Mouse (Mus musculus) thymus, postnatal 36 days (tissue): ENCODE data around the gene Coro7.

Experiments used
- DNase-seq, 2 experiments: peaks; one replicate each; pipeline ENCODE4 v3.0.0; 2022; ENCODE audit warnings: mixed read lengths in 2 of 2

The Coro7 gene

DNA sequence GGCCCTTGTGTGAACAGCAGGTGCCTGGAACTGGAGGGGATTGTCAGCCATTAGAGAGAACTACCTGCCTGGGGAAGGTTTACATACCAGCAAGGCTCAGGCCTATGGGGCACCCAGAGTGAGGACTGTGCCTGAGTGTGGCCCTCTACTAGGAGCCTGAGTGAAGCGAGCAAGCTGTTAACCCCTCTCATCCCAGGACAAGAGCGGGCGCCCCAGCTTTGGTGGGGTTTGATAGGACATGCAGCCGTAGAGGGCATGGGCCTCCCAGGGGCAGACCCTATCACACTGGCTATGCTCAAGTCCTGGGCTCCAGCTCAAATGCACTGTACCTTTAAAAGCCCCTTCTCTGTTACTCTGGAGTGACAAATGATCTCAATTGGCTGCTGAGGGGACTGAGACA lies 32.7 kb downstream of the Coro7 start:
- no peak for DNase-seq

DNA sequence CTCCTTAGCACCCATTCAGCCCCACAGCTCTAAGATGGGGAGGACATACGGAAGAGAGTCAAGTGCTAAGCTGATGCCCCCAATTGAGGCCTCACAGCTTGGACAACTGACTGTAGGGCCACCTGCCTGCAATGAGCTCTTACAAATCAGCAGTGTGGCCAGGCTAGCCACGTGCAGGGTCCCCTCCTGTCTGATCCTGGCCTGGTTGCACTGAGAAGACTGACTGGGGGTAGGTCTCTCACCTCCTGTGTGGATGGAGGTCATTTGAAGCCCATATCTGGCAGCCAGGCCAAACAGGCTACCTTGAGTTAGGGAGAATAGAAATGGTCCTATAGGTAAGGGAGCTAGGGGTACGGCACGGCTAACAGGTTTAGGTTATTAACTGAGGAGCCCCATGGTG lies 33.7 kb downstream of the Coro7 start:
- DNase-seq: no peak

DNA sequence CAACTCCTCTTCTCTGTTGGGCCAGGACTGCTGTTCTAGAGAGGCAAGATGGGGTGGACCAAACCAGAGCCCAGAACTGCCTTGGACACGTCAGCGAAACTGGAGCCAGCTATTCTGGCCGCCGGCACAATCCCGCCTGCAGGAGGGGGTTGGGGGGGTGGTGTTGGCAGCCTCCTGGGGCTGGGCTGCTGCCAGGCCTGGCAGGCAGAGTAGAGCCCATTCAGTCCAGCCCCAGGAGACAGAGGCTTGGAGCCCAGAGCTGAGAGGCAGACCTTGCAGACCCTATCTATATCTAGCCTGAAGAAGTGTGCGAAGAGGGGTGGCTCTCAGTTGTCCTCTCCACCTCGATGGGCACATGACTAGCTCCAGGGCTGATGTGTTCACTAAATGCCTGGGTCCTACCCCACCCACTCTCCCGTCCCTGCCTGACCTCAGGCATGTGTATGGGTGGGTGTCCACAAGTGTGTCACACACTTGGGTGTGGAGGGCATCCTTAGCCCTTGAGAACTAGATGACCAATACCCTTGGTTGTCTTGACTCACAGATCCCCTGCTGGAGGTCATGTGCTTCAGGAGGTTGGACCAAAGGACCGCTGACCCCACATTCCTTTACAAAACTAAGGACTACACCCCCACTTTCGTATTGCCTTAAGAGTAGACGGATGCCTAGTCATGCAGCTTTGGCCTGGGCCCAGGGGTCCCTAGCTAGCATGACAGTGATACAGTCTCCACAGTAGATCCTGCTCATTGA lies 35.7 kb downstream of the Coro7 start:
- no peak for DNase-seq

DNA sequence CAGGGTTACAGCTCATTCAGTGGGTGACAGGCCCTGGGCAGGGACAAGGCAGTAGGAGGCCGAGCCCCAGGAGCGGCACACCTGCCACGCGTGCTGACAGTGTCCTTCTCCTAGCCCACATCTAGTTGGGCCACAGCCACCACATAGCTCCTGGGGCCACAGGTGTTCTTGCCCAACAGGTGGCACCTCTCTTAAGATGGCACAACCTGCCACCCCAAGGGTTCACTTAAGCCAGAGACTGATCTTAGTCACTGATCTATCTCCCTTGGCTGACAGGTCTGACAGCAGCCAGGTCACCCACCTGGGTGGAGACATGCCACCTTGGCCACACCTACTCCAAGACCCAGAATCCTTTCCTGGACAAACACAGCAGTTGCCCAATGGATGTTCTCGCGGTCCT lies 36.6 kb downstream of the Coro7 start:
- DNase-seq: no peak

DNA sequence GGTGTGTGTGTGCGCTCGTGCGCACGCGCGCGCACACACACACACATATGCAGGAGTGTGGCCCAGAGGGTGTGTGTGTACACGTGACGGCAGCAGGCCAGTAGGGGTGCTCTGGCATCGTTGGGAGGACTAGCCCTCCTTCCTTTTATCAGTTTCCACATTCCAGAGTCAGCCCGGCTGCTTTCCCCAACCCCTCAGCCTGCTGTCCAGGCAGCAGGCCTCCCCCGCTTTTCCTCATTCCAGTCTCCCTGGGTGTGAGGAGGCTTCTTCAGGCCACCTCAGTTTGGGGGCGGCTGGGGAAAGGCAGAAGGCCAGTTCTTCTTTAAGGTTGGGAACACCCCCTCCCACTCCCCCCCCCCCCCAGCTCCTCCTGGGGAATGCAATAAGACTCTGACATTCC lies 37.4 kb downstream of the Coro7 start:
- no peak for DNase-seq

DNA sequence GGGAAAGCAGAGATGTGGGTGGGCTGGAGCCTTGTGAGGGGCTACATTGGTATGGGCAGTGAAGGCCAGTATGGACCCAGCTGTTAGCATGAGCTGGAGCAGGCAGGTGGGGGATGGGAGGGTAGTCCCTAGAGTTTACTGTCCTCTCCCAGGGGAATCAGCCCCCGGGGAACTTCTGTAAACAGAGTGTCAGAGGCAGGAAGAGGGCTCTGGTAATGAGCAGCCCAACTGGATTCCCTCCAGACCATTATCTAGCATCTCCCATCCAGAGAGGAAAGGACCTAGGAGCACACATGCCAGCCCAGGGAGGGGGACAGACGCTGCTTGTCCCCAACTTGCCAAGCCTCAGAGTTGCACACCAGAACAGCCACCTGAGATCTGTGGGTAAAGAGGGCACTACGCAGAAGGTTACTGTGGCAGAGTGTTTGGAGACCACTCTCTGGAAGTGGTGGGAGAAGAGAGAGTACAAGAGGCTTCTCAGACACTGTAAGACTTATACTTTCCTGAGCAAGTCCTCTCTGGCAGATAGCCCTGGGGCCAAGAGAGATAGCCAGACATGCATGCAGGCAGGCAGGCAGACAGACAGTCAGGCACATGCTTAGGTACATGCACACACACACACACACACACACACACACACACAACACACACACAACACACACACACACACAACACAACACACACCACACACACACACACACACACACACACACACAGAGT lies 38.3 kb downstream of the Coro7 start:
- DNase-seq: no peak

DNA sequence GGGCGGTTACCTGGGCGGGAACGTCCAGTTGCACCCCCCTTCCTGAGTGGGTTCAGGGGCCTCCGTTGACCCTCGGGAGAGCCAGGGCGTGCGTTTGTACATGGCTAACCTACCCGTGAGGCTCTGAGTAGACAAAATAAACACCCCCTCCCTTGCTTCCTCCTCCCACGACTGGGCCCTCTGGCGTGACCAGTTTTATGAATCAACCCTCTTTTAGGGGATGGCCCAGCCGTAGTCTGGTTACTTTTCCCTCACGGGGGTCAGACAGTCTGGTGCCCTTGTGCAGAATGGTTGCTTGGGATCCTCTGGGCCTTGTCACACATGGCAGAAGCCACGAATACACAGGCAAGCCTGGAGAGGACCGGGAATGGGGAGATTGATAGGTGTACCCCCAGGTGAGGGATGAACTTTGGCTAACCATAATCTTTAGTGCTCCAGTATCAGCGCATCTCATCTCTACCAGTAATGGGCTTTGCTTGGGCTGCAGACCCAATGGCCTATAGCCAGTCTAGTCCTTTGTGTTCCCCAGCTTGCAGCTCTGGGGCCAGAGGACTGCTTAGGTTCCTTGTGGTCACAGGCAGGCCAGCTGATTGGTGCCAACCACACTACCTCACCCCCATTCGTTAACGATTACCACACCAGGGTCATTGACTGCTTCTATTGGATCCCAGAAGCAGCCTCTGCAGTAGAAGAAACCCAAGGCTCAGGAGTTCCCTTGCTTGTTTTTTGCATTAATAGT lies 39.1 kb downstream of the Coro7 start:
- no peak for DNase-seq

DNA sequence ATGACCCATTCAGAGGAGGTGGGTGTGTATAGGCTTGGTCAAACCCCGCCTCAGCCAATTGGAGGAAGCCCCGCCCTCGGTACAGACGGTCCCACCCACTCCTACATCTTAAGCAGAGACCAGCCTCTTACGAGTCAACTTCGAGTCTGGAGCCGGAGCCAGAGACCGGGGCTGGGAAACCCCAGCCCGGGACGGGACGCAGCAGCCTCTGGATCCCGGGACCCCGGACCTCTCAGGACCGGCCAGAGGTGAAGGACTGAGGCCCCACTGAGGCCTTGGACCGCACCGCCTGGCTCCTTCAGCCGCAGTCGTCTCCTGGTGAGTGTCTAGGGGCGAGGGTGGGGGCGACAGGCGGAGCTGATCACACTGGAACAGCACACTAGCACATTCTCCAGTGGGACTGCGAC lies 39.7 kb downstream of the Coro7 start, which contains the start of the genes Vasn and Dnaja3:
Gene Vasn (plus strand): TSS at position 111 of the 407 bp plus-strand sequence.
Gene Dnaja3 (plus strand): TSS at position 159 of the 407 bp plus-strand sequence.
- no peak for DNase-seq

DNA sequence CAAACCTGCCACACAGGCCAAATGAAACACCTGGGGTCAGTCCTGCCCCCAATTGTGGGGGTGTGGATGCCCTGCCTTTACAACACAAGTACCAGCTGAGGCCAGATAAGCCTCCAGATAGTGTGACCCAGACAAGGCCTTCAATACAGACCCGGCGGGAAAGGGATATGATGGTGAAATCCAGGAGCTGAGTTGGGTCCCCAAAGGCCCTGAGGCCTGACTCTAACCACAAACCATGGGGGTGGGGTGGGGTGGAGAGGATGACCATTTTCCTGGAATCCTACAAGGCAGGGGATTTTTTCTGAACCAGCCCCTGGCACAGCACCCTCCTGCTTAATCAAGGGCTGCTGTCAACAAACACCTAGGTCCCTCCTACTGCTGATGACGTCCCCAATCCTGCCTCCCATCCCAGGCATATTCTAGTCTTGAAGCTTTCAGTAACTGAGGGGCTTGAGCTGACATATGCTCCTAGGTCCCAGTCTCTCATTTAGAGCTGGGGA lies 40.6 kb downstream of the Coro7 start:
- no peak for DNase-seq

DNA sequence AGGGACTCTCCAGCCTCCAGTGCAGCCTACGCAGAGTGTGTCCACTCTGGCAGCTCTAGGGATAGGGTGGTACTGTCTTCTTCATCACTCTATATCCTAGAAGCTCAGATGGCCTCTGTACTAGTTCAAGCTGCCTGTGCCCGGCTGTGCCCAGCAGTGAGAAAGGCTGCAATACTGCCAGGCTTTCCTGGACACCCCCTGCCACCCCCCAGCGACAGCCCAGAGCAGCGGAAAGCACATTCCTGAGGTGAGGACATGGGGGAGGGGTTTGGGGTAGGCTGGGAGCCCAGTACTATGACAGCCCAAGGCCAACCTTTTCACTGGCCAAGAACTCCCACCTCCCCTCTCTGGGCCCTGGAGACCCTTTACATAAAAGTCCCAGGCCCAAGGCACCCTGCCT lies 43.8 kb downstream of the Coro7 start:
- no peak for DNase-seq

DNA sequence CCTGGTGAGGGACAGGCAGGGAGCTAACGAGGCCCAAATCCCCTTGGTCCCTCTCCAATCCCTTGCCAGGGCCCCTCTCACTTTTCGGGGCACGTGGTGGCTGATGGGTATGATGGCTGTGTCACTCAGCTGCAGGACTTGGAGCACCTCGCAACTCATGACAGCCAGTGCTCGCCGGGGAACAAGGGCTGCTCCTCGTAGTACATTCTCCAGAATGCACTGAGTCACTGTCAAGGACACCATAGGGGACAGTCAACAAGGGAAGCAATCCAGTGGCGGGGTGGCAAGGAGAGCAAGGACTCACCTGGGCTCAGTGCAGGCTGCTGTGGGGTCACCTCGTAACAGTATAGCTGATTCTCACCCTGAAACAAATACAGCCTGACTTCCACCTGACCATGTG lies 44.9 kb downstream of the Coro7 start:
- DNase-seq: no peak

DNA sequence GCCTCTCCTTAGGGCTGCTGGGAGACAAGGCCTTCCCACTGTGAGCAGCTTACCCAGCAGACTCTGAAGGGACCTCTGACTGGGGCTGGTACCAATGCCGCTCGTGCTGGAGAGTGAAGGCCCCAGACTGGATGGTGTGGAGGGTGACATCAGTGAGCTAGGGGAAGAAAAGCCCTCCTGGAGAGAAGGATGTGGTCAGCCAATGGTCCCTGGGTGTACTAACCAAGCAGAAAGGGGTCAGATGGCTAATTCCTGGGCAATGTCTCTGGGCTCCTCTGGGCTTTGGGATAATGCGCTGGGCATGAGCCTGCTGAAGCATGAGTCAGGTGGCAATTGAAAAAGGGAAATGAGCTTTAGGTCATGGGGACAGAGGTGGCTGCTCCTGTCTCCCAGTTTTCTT lies 45.9 kb downstream of the Coro7 start:
- DNase-seq: no peak

DNA sequence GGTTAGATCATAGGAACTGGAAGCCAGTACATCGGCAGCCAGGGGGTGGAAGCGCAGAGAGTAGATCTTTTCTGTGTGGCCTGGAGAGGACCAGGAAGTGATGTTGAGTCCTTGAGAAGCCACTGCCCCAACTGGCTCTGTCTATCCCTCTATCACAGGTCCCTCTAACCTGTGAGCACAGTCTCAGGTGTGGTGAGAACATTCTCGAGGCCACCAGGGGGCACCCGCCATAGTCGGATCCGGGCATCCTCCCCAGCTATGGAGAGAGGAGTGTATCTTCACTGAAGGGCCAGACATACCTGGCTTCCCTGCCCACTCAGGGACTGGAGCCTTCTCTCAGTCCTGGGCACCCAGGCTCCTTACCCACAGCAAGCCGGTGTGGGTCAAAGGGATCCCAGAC lies 47.5 kb downstream of the Coro7 start:
- no peak for DNase-seq

DNA sequence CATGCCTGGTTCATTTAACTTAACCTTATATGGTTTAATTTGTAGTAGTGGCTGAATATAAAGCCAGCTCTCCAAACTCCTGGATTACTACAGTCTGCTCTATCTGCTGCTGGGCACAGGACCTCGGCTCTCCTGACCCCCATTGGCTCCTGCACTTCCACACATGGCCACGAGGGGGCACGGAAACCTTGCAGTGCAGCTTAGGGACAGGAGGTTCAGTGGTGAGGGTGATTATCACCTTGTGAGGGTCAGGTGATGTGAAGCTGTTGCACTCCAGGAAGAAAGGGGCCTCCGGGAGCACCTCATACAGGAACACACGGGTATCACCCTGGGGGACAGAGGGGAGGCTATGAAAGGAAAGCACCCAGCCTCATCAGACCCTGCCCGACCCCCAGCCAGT lies 49.6 kb downstream of the Coro7 start:
- DNase-seq: peak; percentile 77 to 79

DNA sequence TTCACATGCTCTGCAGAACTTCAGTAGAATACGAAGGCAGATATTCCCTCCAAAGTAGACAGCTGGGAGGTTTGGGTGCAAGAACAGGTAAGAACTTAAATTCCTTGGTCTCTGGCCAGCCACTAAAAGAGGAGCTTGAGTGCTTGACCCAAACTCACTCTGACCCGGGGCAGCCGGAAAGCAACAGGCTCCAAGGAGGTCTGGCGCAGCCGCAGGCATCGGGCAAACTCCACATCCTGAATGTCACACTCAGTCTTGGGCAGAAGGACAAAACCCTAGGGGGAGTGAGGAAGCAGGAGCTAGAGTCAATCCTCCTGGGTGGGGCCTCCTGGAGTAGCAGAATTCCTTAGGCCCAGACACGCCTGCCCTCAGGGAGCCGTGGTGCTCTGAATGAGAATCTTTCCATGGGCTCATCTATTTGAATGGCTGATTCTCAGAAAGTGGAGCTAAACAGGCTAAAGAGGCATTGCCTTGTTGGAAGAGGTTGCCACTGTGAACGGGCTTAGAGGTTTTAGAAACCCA lies 50.6 kb downstream of the Coro7 start:
- no peak for DNase-seq

DNA sequence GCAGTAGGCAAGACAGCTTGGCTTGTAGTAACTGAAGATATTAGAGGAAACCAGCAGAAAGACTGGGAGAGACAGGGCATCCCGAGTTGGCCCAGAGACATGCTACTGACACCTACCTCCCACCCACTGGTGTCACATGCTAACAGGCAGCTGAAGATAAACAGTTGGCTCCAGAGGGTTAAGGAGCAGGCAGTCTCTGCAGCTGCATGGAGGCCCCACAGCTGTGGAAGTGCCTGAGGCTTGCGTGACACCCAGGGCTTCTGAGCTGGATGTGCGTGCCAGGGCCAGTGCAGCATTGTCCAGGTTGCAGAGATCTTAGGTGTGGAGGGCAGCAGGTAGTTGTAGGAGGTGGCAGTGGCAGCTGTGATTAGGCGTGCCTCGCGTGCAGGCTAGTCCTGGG lies 52.5 kb downstream of the Coro7 start:
- DNase-seq: no peak

DNA sequence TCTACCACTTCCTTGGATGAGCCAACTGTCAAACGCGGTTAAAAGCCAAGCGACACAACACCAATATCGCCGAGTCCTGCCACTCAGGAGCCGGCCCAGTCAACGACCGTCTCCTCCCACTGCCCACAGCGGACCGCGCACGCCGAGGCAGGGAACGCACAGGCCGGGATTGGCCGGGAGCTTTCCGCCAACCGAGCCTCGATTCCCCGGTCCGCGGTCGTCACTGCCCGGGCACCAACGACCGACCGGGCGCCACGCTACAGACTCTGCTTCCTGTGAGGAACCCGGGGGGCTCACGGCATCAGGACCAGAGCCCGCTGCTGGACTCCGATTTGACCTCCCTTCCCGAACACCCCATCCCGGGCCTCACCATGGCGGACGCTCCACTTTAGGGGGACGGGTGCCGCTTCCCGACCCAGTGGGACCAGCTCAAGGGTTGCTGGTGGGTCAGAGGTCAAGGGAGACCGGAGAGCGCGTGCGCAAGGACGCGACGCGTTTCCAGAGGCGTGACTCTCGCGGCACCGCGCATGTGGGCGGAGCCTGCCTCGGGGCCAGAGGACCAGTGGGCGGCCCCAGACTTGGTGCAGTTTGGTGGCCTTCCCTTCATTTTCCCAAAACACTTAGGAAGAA lies 55.0 kb downstream of the Coro7 start, which contains the start of gene Pam16:
Gene Pam16 (minus strand): TSS at position 508 of the 630 bp plus-strand sequence.
- peak; percentile 87 to 90 for DNase-seq

DNA sequence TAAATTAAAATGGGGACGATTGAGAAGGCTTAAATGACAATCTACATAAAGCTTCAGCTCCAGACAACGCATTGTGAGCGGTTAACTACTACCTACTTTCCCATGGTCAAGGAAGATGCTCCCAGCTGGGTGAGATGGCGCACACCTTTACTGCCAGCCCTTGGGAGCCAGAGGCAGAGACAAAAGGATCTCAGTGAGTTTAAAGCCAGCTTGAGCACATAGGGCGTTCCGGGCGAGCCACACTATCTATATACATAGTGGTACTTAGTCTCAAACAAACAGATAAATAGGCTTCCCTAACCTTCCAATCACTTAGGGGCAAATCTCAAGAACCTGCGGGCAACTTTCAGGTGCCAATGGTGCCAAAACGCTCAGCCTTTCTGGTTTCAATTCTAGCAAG lies 55.5 kb downstream of the Coro7 start:
- no peak for DNase-seq

DNA sequence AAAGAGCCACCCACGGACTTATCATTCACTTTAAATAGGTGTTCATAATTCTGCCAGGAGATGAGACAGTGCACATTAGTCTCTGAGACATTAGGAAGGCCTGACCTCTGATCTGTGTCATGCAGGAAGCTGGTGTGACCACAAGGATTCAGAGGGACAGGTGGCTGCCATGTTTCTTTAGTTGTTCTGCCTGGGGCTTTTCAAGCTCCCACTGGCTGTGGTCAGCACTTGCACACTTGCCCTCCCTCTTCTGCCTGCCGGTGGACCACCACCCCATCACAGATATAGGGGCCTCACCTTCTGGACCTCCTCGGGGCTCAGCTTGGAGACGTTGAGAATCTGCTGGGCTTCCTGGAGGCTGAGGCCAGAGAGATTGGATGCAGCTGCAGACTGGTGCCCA lies 62.7 kb downstream of the Coro7 start:
- no peak for DNase-seq

DNA sequence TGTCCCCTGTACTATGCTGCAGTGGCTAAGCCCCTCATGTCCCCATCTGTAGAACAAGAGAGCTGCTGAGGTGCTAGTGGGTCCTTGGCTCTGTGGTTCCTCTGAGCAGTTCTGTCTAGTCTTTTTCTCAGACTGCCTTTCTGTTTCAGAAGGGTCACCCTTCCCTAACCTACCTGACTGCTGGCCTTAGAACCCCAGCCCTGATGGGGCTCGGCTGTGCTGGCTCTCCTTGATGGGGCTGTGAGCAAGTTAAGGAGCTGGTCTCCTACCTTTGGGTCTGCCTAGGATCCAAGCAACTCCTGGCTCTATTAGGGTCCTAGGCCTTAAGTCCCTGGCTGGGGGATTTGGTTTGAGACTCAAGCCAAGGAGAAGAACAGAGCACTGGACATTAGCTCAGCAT lies 64.3 kb downstream of the Coro7 start:
- DNase-seq: no peak

DNA sequence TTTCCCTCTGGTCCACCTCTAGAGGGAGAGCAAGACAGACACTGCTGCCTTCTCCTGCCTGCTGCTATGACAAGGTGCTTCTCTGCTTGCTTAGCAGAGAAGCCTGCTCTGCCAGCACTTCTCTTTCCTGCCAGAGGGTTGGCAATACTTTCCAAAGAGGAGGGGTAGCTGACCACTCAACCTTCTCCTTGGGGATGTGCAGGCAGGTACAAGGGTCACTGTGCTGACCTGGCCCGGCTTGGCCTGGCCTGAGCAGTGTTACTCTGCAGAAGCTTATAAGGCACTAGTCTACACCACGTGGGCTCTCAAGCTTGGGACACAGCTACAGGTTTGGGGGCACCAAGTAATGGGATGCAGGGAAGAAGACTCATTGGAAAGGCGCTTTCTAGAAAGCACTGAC lies 64.9 kb downstream of the Coro7 start:
- no peak for DNase-seq

DNA sequence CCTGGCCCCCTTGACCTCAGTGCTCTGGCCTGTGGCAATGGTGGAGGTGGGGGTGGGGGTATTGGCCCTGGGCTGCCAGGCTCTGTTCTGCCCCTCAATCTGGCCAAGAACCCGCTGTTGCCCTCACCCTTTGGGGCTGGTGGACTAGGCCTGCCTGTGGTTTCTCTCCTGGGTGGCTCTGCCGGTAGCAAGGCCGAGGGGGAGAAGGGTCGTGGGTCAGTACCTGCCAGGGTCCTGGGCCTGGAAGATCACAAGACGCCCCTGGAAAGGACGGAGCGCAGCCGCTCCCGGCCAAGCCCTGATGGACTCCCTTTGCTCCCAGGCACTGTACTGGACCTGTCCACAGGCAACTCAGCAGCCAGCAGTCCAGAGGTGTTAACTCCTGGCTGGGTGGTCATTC lies 65.8 kb downstream of the Coro7 start:
- no peak for DNase-seq

DNA sequence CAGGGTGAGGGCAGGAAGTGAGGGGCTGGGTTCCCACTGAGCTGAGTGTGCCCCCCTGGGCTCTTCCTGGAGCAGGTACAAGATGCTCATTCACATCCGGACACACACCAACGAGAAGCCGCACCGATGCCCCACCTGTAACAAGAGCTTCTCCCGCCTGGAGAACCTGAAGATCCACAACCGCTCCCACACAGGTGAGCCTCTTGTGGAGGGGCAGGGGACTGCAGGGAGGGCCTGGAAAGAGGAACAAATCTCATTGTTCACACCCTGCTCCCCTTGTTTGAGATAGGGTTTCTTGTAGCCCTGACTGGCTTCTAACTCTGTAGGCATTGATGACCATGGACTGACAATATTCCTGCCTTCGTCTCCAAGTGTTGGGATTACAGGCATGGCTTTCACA lies 67.9 kb downstream of the Coro7 start:
- no peak for DNase-seq
